Mouse (Mus musculus) midbrain, postnatal 0 days (tissue): ENCODE data around the gene Stau1. TPM values are rescaled to one million over a fixed set of nuclear protein-coding genes. Genes with fewer than 3 reads are reported as not detected.

Source experiments
- ATAC-seq: fragments of 200-750 bp; cut with Nextera tagmentation; 2 replicates; pipeline ENCODE4 v1.8.0; 2017; ENCODE audit warnings: moderate number of reproducible peaks, mild to moderate bottlenecking, moderate TSS enrichment, moderate library complexity; ENCODE audit not compliant: low FRiP score
- DNase-seq: peaks from one replicate; pipeline ENCODE4 v3.0.0-alpha.2; 2015; ENCODE audit warnings: low spot score
- H3K27ac ChIP-seq: fragments of 300-500 bp; sonication (generic); 2 replicates; pipeline ENCODE4 v1.5.1; 2014; ENCODE audit warnings: low read depth, mild to moderate bottlenecking, low read length, mixed read lengths
- H3K27me3 ChIP-seq: fragments of 300-500 bp; sonication (generic); 2 replicates; pipeline ENCODE4 v1.6.1; 2014; ENCODE audit warnings: low read length, control low read depth, mixed read lengths; ENCODE audit not compliant: insufficient read depth
- H3K36me3 ChIP-seq: fragments of 300-500 bp; sonication (generic); 2 replicates; pipeline ENCODE4 v1.6.1; 2014; ENCODE audit warnings: low read length, control low read depth, mixed read lengths; ENCODE audit not compliant: insufficient read depth
- H3K4me1 ChIP-seq: fragments of 300-500 bp; sonication (generic); 2 replicates; pipeline ENCODE4 v1.6.1; 2014; ENCODE audit warnings: mild to moderate bottlenecking, control low read depth, antibody characterized with exemption, low read length, mixed read lengths; ENCODE audit not compliant: insufficient read depth
- H3K4me2 ChIP-seq: fragments of 300-500 bp; sonication (generic); 2 replicates; pipeline ENCODE4 v1.6.1; 2014; ENCODE audit warnings: low read depth, mild to moderate bottlenecking, low read length, mixed read lengths; ENCODE audit not compliant: poor library complexity, severe bottlenecking
- H3K4me3 ChIP-seq: fragments of 300-500 bp; sonication (generic); 2 replicates; pipeline ENCODE4 v1.5.1; 2014; ENCODE audit warnings: low read depth, mild to moderate bottlenecking, low read length, moderate library complexity
- H3K9ac ChIP-seq: fragments of 300-500 bp; sonication (generic); replicated peaks from 2 replicates; pipeline ENCODE4 v1.6.1; 2014; ENCODE audit warnings: mild to moderate bottlenecking, low read length, moderate library complexity, mixed read lengths; ENCODE audit not compliant: poor library complexity, severe bottlenecking
- H3K9me3 ChIP-seq: fragments of 300-500 bp; sonication (generic); 2 replicates; pipeline ENCODE4 v1.6.1; 2016; ENCODE audit warnings: low read length, control low read depth
- CTCF ChIP-seq: IDR thresholded peaks from 2 replicates; pipeline ENCODE4 v1.5.1; 2016; ENCODE audit warnings: antibody characterized with exemption, mild to moderate bottlenecking
- WGBS: fragments of 180-500 bp; shearing (Covaris S2); extraction: QIAGEN DNeasy Blood & Tissue Kit; methylation state at CpG from one replicate; pipeline ENCODE4 v1.1.7; 2014; 5-methylcytosine and 5-hydroxymethylcytosine counted together
- polyA plus RNA-seq: library from polyadenylated mRNA; unstranded; fragments of >200 nt; fragmentation: Nextera tagmentation; extraction: Ambion mirVana; gene quantifications from 2 replicates; pipeline ENCODE4 v1.2.1, GENCODE M21; 2015
- total RNA-seq: library from RNA; depleted of rRNA; stranded (reverse); fragments of >200 nt; gene quantifications from 2 replicates; pipeline ENCODE4 v1.2.3, GENCODE M21; 2014

Gene Stau1
- total and polyA plus RNA-seq, 2 experiments from 2014 or later: 35.3 to 96.8 TPM

DNA sequence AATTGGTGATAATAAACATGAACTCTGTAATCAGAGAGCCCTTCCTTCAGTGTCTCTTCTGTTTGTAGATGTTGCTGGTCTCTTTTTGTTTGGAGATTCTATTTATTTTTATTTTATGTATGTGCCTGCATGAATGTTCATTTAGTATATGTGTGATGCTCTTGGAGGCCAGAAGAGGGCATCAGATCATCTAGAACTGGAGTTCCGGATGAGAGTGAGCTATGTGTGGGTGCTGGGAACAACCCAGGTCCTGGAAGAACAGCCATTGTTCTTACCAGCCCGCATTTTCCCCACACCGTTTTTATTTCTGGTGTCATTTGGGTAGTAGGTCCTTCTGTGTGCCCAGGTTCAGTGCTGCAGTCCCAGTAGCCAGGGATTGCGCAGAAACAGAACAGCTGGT lies 34.4 kb upstream of the Stau1 start:
- Histone ChIP-seq H3K4me1 (no peaks in the 10 kb centered on the region), H3K9me3 (no peaks in the 10 kb centered on the region), H3K9ac (no peak overlapping the region), H3K27ac (no peak overlapping the region), H3K4me2 (no peak overlapping the region), H3K4me3 (no peak overlapping the region), H3K27me3 (no peaks in the 10 kb centered on the region), H3K36me3 (peaks cover 77% of the 10 kb centered on the region)
- DNase-seq (no peak), ATAC-seq (no peak)
- WGBS: 98% methylated on average over 4 of the region's 4 CpGs
- peak; percentile 42 for TF ChIP-seq CTCF

GRCm38 (mm10) chr2:167028553-167028952 lies 32.5 kb upstream of the Stau1 start:
- H3K27me3 ChIP-seq: no peaks in the 10 kb centered on the region
- H3K27ac ChIP-seq: no peak overlapping the region
- peaks cover 72% of the 10 kb centered on the region for H3K36me3 ChIP-seq
- no peaks in the 10 kb centered on the region for H3K4me1 ChIP-seq
- no peak for DNase-seq
- TF ChIP-seq CTCF: no peak
- no peaks in the 10 kb centered on the region for H3K9me3 ChIP-seq
- no peak overlapping the region for H3K4me3 ChIP-seq
- no peak overlapping the region for H3K4me2 ChIP-seq
- no peak for ATAC-seq
- WGBS: 97% methylated on average over 7 of the region's 7 CpGs
- H3K9ac ChIP-seq: no peak overlapping the region

GRCm38 (mm10) chr2:167019396-167019795 lies 23.3 kb upstream of the Stau1 start:
- Histone ChIP-seq H3K4me3 (no peak overlapping the region), H3K27me3 (no peaks in the 10 kb centered on the region), H3K27ac (no peak overlapping the region), H3K4me1 (peaks cover 9% of the 10 kb centered on the region; the same call in 1 of the 2 replicates), H3K4me2 (no peak overlapping the region), H3K9ac (no peak overlapping the region), H3K9me3 (no peaks in the 10 kb centered on the region), H3K36me3 (peaks cover 41% of the 10 kb centered on the region)
- ATAC-seq (no peak), DNase-seq (no peak)
- WGBS: 96% methylated on average over 10 of the region's 10 CpGs
- TF ChIP-seq CTCF: no peak

DNA sequence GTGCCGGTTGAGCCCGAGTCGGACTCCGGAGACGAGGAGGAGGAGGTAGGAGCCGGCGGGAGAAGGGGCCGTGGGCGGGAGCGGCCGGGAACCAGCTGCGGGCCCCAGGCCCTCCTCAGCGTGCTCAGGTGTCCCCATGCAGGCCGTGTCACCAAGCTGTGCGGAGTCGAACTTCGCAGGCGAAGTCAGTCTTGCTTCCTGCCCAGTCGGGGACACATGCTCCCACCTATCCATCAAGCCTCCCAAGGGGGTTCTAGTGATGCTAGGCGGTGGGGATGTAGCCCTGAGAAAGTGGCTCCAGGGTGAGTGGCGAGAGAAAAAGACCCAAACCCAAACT lies 19.3 kb upstream of the Stau1 start:
- H3K4me3 ChIP-seq: peak overlapping the region; percentile 88
- no peaks in the 10 kb centered on the region for H3K9me3 ChIP-seq
- H3K36me3 ChIP-seq: peaks cover 19% of the 10 kb centered on the region
- peak overlapping the region; percentile 71 for H3K27ac ChIP-seq
- peak overlapping the region; percentile 94 for H3K4me2 ChIP-seq
- no peak for DNase-seq
- WGBS: under 1% methylated on average over 21 of the region's 21 CpGs
- peak; percentile 62 for ATAC-seq
- H3K9ac ChIP-seq: peak overlapping the region; percentile 86
- no peak for TF ChIP-seq CTCF
- H3K27me3 ChIP-seq: no peaks in the 10 kb centered on the region
- peaks cover 9% of the 10 kb centered on the region; the same call in 1 of the 2 replicates for H3K4me1 ChIP-seq

- Histone ChIP-seq H3K4me1 (peaks cover 9% of the 10 kb centered on the region; the same call in 1 of the 2 replicates), H3K27me3 (no peaks in the 10 kb centered on the region), H3K4me3 (peak within 1 kb of the TSS; percentile 88), H3K36me3 (peaks cover 14% of the 10 kb centered on the region), H3K9ac (peak within 1 kb of the TSS; percentile 86), H3K9me3 (no peaks in the 10 kb centered on the region), H3K27ac (peak within 1 kb of the TSS; percentile 77), H3K4me2 (peak within 1 kb of the TSS; percentile 94)
- peak; percentile 6; the same call in 1 of the 2 replicates for TF ChIP-seq CTCF
- WGBS: 2% methylated on average over 37 of the region's 37 CpGs
- ATAC-seq (peak; percentile 89), DNase-seq (peak; percentile 93)
These were observed 18.7 kb upstream of the Stau1 start, which contains the start of gene Ddx27 for GRCm38 (mm10) chr2:167014702-167015381. Ddx27 (plus strand) TSS chr2:167015193.

- ATAC-seq (no peak), DNase-seq (no peak)
- Histone ChIP-seq H3K27ac (no peak overlapping the region), H3K4me3 (no peak overlapping the region), H3K27me3 (no peaks in the 10 kb centered on the region), H3K9me3 (no peaks in the 10 kb centered on the region), H3K4me1 (peaks cover under 1% of the 10 kb centered on the region; the same call in 1 of the 2 replicates), H3K36me3 (no peaks in the 10 kb centered on the region), H3K9ac (no peak overlapping the region), H3K4me2 (no peak overlapping the region)
- no peak for TF ChIP-seq CTCF
- WGBS: 86% methylated on average over 3 of the region's 3 CpGs
These were observed 14.4 kb upstream of the Stau1 start for GRCm38 (mm10) chr2:167010546-167010945.
